In the genomic region with DNA sequence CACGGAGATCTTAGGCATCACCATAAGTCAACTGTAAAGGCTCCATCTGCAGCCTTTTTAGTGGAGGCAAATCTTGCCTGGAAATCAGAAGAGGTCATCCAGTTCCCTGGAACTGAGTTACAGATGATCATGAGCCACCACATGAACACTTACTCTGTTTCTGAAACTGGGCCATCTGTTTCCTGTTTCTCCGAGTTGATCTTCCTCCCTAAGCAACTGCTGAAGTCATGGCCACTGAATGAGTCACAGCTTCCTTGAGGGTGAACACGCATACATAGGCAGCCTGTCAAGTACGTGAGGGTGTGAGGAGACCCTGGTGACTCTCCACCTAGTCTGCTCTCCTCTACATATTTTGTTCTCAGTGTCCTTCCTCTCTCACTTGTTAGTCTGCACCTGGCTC, we compare ENCODE assay signal across 9 mouse cellular contexts. TPM values are rescaled to one million over a fixed set of nuclear protein-coding genes. Genes with fewer than 3 reads are reported as not detected.
A peak's percentile ranks its signal among the peaks of the same experiment; 100 is the strongest.
DNase-seq lines count a peak whose midpoint lies in the region; ATAC-seq and TF ChIP-seq lines count a peak whose summit lies in the region.
"Had no signal": no experiment of that assay in that cellular context is flagged by ENCODE, and none has a peak within 500 bp of the region (broad histone marks: within the 10 kb centered on the region; RNA-seq: fewer than 3 reads in every experiment).

No protein-coding gene starts in this region.

- no peaks in the 10 kb centered on the region for H3K79me3 ChIP-seq in C2C12 (ENCODE audit: low read depth)

- no peaks in the 10 kb centered on the region for H3K36me3 ChIP-seq in C2C12 (ENCODE audit: control insufficient read depth, insufficient read depth)
- no peaks in the 10 kb centered on the region for H3K36me3 ChIP-seq in intestine, postnatal 0 days (ENCODE audit: control insufficient read depth, insufficient read depth)
- H3K36me3 ChIP-seq in liver, embryonic 11.5 days (ENCODE audit: control insufficient read depth, insufficient read depth, low read length): no peaks in the 10 kb centered on the region
- no peaks in the 10 kb centered on the region for H3K36me3 ChIP-seq in midbrain, embryonic 16.5 days (ENCODE audit: control insufficient read depth, insufficient read depth, low read length)

- peak; percentile 73 for ATAC-seq in Patski
- ATAC-seq in intestine, postnatal 0 days: peak; percentile 92
- ATAC-seq in liver, embryonic 11.5 days (replicated peaks; ENCODE audit: low FRiP score): peak; percentile 74
- no peak for ATAC-seq in midbrain, embryonic 16.5 days

- TF ChIP-seq CTCF in C2C12 (IDR thresholded peaks at IDR 0.05; ENCODE audit: control insufficient read depth, insufficient read depth, insufficient read length) (no peak), Patski (IDR thresholded peaks at IDR 0.05) (no peak)
- TF ChIP-seq CTCF in intestine, postnatal 0 days (IDR thresholded peaks at IDR 0.05; ENCODE audit: low read depth): no peak

- POLR2A ChIA-PET in Patski (lab: Charles Lee): no interaction called here

- H3K4me2 ChIP-seq in intestine, postnatal 0 days (replicated peaks; ENCODE audit: low read depth): no peak overlapping the region
- no peak overlapping the region for H3K4me2 ChIP-seq in liver, embryonic 11.5 days
- H3K4me2 ChIP-seq in midbrain, embryonic 16.5 days (ENCODE audit: low read length): no peak overlapping the region

- no peak overlapping the region for H3K9ac ChIP-seq in intestine, postnatal 0 days (ENCODE audit: low read depth, low read length)
- H3K9ac ChIP-seq in liver, embryonic 11.5 days (ENCODE audit: low read depth, low read length): no peak overlapping the region
- H3K9ac ChIP-seq in midbrain, embryonic 16.5 days (ENCODE audit: low read depth, low read length): no peak overlapping the region

- H3K27me3 ChIP-seq in C2C12 (ENCODE audit: control insufficient read depth, insufficient read depth, insufficient read length) (no peaks in the 10 kb centered on the region), Patski (no peaks in the 10 kb centered on the region)
- no peaks in the 10 kb centered on the region for H3K27me3 ChIP-seq in intestine, postnatal 0 days (replicated peaks; ENCODE audit: control insufficient read depth, insufficient read depth, low read length)
- H3K27me3 ChIP-seq in liver, embryonic 11.5 days (replicated peaks; ENCODE audit: control insufficient read depth, insufficient read depth, low read length): no peaks in the 10 kb centered on the region
- H3K27me3 ChIP-seq in midbrain, embryonic 16.5 days (ENCODE audit: control insufficient read depth, insufficient read depth, low read depth, low read length): no peaks in the 10 kb centered on the region

- DNase-seq in Patski (ENCODE audit: low read depth, low spot score): peak; percentile 6
- peak; percentile 4 for DNase-seq in gastrocnemius, postnatal 10 days
- DNase-seq in liver, embryonic 11.5 days (ENCODE audit: low spot score): no peak
- peak; percentile 87 for DNase-seq in skeletal muscle tissue, adult 2 months (ENCODE audit: low read depth, low spot score)
- no peak for DNase-seq in cerebellum, adult 8-10 months

- CTCF ChIA-PET in Patski (lab: Charles Lee): no interaction called here

- peaks cover 4% of the 10 kb centered on the region; the same call in 1 of the 2 replicates for H3K4me1 ChIP-seq in intestine, postnatal 0 days (replicated peaks; ENCODE audit: control insufficient read depth, insufficient read depth, low read length)
- no peaks in the 10 kb centered on the region for H3K4me1 ChIP-seq in liver, embryonic 11.5 days (replicated peaks; ENCODE audit: control insufficient read depth, insufficient read depth, low read length)
- no peaks in the 10 kb centered on the region for H3K4me1 ChIP-seq in midbrain, embryonic 16.5 days (ENCODE audit: control insufficient read depth, insufficient read depth, low read length)

- no peak overlapping the region for H3K4me3 ChIP-seq in C2C12 (ENCODE audit: insufficient read depth, poor library complexity, severe bottlenecking)
- H3K4me3 ChIP-seq in intestine, postnatal 0 days (ENCODE audit: low read depth, low read length): no peak overlapping the region
- H3K4me3 ChIP-seq in liver, embryonic 11.5 days (ENCODE audit: low read depth, low read length): no peak overlapping the region
- H3K4me3 ChIP-seq in midbrain, embryonic 16.5 days (ENCODE audit: low read depth, low read length): no peak overlapping the region
- H3K4me3 ChIP-seq: erythroblast, embryonic 14.5 days had no signal

- in situ Hi-C loops in Patski (cut with MboI; ENCODE audit: low pct_unique_long_range_greater_than_20kb): no loop called here

- H3K27ac ChIP-seq in intestine, postnatal 0 days (ENCODE audit: low read depth, low read length): peak overlapping the region; percentile 72
- H3K27ac ChIP-seq in liver, embryonic 11.5 days (ENCODE audit: low read depth, low read length): no peak overlapping the region
- H3K27ac ChIP-seq in midbrain, embryonic 16.5 days (ENCODE audit: low read length): no peak overlapping the region

- no peak overlapping the region for H3ac ChIP-seq in C2C12 (ENCODE audit: control insufficient read depth, insufficient read length, low read depth)

- no peaks in the 10 kb centered on the region for H3K79me2 ChIP-seq in C2C12 (ENCODE audit: control insufficient read depth, insufficient read depth)

- no peaks in the 10 kb centered on the region for H3K9me3 ChIP-seq in intestine, postnatal 0 days (ENCODE audit: control insufficient read depth)
- H3K9me3 ChIP-seq in liver, embryonic 11.5 days (ENCODE audit: control insufficient read depth, low read length): no peaks in the 10 kb centered on the region
- no peaks in the 10 kb centered on the region for H3K9me3 ChIP-seq in midbrain, embryonic 16.5 days (replicated peaks; ENCODE audit: control insufficient read depth, low read length, poor library complexity, severe bottlenecking)

- WGBS in intestine, postnatal 0 days: 30% methylated on average over 4 of the region's 4 CpGs
- 32% methylated on average over 4 of the region's 4 CpGs for WGBS in liver, embryonic 11.5 days
- WGBS in midbrain, embryonic 16.5 days: 84% methylated on average over 4 of the region's 4 CpGs

TF ChIP-seq in C2C12, 6 proteins besides CTCF, POLR2A, EP300 and RAD21:
- TF ChIP-seq CEBPB (IDR thresholded peaks at IDR 0.05; ENCODE audit: low read depth) (no peak), MYOG (IDR thresholded peaks at IDR 0.05; ENCODE audit: control insufficient read depth, extremely low read depth, insufficient read length) (no peak), USF1 (IDR thresholded peaks at IDR 0.05; ENCODE audit: low read depth) (no peak), MAX (IDR thresholded peaks at IDR 0.05) (peak; percentile 20), MYOD1 (IDR thresholded peaks at IDR 0.05; ENCODE audit: control insufficient read depth, insufficient read length, low read depth) (peak; percentile 15), FOSL1 (IDR thresholded peaks at IDR 0.05; ENCODE audit: insufficient read depth, low read length, poor library complexity, severe bottlenecking) (no peak)

RNA-seq across cellular contexts. Expression of gene Man1a, which starts 41.4 kb away (rescaled TPM):
- 4.2 TPM for polyA plus RNA-seq in C2C12 (2012; fragmentation: generic; extraction: Trizol)
- polyA plus RNA-seq in Patski (2021): 8.5 TPM
- total RNA-seq in gastrocnemius, postnatal 10 days (2021): 10 to 100 TPM; 19.6 to 21.7 TPM
- polyA plus RNA-seq in intestine, postnatal 0 days (2015; fragmentation: Nextera tagmentation; extraction: Ambion mirVana): 29.9 and 33.0 TPM in 2 replicates
- 12.6 and 12.9 TPM in 2 replicates for polyA plus RNA-seq in liver, embryonic 11.5 days (2014; fragmentation: Nextera tagmentation; extraction: Ambion mirVana)
- 4.0 and 4.7 TPM in 2 replicates for polyA plus RNA-seq in midbrain, embryonic 16.5 days (2015; fragmentation: Nextera tagmentation; extraction: Ambion mirVana)

Comparison
In these comparisons a context has a peak if more than half of its experiments do, and no peak if none do; other contexts are left out.
1. DNase-seq: peak in Patski (single experiment), gastrocnemius, postnatal 10 days (single experiment) and skeletal muscle tissue, adult 2 months (single experiment); none in liver, embryonic 11.5 days (single experiment) and cerebellum, adult 8-10 months (single experiment).